Mouse (Mus musculus): ENCODE data around the gene Lce6a. TPM values are rescaled to one million over a fixed set of nuclear protein-coding genes. Genes with fewer than 3 reads are reported as not detected.

Gene Lce6a
- total RNA-seq (2015; ENCODE audit: low replicate concordance) (not detected in 2 replicates), total RNA-seq (2017; ENCODE audit: low replicate concordance) (not detected in 2 replicates)

DNA sequence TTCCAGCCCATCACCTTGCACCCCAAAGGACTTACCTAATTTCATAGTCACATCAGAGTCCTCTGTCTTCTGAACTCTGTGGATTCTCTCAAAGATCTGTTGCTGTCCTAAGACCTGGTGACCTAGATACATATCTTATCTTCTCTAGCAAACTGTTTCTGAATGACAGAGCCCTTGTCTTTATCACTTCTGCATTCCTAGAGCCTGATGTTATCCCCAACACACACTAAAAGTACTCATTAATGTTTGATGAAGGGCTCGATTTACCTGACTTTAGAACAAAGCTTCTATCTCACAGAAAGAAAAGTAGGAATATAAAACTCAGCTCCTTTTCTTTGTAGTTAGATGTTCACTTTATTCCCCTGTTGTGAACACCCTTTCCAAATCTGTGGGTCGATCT, at the start of gene Lce6a:
Gene Lce6a (minus strand): TSS at position 101 of the 400 bp plus-strand sequence.
- ATAC-seq (replicated peaks; ENCODE audit: low FRiP score, poor library complexity, severe bottlenecking): no peak

DNA sequence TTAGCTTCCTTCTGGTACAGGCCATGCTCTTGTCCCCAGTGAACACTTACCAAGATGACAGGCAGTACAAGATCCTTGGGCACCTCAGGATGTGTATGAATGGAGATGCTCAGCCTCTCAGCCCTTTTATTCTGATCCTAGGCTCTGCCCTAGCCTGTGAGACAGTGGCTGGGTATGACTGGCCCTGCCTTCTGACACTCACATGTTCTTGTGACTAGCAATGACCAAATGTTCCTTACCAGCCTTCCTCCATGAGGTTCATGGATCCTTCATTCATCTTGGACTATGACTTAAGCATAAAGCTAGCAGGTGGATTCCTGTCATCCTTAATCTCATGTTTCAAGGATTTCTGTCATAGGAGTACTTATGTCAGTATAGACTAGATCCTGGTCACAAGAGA, 48.8 kb upstream of the Lce6a start, which contains the start of gene Lce1a2:
Gene Lce1a2 (minus strand): TSS at position 101 of the 400 bp plus-strand sequence.
- ATAC-seq (replicated peaks; ENCODE audit: low FRiP score, poor library complexity, severe bottlenecking): no peak

DNA sequence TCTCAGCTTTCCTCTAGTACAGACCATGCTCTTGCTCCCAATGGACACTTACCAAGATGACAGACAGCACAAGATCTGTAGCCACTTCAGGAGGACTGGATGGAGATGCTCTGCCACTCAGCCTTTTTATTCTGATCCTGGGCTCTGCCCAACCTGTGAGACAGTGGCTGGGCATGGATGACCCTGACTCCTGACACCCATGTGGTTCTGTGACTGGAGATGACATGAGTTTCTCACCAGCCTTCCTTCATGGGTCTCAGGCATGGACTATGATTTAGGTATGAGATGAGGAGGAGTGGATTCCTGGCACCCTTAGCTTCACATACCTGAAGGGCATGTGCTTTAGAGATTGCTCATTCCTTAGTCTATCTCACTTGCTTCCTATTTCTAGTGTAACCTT, 35.4 kb upstream of the Lce6a start, which contains the start of gene Lce1b:
Gene Lce1b (minus strand): TSS at position 101 of the 400 bp plus-strand sequence.
- no peak for ATAC-seq (replicated peaks; ENCODE audit: low FRiP score, poor library complexity, severe bottlenecking)

DNA sequence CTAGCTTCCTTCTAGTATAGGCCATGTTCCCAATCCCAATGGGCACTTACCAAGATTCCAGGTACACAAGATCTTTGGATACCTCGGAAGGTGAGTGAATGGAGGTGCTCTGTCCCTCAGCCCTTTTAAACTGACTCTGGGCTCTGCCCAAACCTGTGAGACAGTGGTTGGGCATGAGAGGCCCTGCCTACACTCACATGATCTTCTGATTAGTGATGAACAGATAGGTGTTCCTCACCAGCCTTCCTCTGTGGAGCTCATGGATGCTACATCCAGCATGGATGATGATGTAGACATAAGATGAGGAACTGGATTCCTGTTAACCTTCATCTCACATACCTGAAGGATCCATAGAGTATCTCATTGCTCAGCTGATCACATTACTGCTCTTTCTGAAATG, 26.7 kb upstream of the Lce6a start, which contains the start of gene Lce1a1:
Gene Lce1a1 (minus strand): TSS at position 101 of the 400 bp plus-strand sequence.
- ATAC-seq (replicated peaks; ENCODE audit: low FRiP score, poor library complexity, severe bottlenecking): no peak

DNA sequence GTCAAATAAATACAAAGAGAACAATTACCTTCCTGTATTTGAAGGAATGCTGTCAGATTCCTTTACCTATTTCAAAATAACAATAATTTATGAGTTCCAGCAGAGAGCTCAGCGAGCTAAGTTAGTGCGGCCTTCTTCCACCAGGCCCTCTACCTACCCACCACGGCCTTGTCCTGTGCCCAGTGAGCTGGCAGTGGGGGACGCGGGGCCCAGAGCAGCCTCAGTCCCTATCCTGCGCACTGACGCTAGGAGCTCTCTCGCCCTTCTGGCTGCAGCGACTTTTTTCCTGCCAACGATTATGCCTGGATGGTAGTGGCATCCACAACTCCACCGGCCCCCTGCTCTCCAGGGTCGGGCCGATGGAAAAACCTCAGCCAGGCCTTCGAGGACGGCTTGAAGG, 18.4 kb upstream of the Lce6a start:
- no peak for ATAC-seq (replicated peaks; ENCODE audit: low FRiP score, poor library complexity, severe bottlenecking)

DNA sequence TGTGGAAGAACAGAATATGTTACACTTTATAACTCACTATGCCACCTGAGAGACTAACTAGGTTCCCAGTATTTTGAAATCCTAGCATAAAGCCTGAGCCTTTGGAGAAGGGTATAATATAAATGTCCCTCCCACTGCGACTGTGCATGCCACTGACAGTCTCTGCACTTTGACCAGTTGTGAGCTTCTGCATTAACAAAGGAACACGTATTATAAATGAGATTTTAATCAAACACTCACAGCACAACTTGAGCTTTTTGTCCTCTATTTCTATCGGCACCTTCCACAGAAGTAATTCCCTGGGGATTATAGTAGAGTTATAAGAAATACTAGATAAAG, 17.2 kb upstream of the Lce6a start:
- no peak for ATAC-seq (replicated peaks; ENCODE audit: low FRiP score, poor library complexity, severe bottlenecking)

DNA sequence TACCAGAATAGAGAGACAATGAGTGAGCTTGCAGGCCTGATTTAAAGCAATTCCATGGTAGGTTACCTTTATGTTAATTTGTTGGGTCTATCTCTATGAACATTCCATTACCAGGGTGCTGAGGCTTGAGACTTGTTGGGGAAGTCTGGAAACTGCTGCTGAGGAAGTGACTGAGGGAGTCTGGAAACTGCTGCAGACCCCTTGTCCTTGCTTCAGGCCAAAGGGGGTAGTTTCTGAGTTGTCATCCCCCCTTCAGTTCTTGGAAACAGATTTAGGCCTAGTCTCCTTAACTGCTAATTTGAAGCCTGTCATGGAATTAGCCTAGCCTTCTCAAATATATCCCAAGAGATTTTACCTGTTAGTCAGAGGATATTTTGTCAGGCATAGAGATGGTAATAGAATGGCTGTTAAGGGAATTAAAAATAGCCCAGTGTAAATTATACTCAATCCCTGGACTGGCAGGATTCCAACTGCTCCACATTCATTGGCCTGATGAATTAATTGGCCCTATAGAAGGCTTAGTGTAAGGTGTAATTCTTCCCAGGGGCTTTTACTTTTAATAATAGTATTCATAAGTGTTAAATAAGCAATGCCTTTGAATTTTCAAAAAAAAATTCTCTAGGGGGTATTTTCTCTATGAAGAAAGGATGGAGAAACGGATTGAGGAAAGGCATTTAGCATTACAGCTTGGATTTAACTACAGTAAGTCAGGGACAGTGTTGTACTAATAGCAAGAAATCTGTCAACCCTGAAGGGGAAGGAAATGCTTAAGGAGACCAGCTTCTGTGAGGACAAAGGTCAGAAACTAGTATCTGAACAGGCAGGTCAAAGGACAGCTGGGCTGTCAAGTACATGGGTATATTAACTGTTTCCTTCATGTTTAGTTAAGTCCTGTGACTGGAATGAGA, 16.5 kb upstream of the Lce6a start:
- ATAC-seq (replicated peaks; ENCODE audit: low FRiP score, poor library complexity, severe bottlenecking): no peak

DNA sequence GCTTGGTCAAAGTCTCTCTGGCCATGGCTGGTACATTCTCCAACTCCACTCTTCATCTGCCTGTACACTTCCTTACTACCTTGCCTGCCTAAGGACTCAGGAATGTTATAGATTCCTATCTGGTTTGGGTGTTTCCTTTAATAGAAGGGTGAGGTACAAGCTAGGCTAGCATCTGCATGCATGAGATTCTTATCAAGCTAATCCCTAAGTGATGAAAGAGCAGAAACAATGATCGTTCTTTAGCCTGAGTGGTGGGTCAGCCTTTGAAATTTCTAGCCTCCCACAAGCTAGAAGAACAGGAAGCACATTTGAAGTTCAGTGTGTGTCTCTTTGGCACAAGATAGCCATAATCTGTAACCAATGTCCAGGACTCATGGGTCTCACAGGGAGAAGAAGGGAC, 11.7 kb downstream of the Lce6a start:
- ATAC-seq (replicated peaks; ENCODE audit: low FRiP score, poor library complexity, severe bottlenecking): no peak

DNA sequence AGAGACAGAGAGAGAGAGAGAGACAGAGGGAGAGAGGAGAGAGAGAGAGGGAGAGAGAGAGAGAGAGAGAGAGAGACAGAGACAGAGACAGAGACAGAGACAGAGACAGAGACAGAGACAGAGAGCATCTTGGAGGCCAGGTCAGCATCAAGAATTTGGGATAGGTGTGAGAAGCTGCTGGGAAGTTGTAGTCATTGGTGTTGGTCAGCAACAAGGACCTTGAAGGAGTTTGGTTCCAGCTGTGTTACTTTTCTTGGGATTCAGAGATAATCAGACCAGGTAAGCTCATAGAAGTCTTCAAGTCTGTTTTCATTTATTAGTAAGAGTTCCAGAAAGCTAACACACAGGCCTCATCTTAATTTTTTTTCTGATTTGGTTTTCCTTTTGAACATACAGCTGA, 14.1 kb downstream of the Lce6a start, which contains the start of gene 2210017I01Rik:
Gene 2210017I01Rik (minus strand): TSS at position 101 of the 400 bp plus-strand sequence.
- no peak for ATAC-seq (replicated peaks; ENCODE audit: low FRiP score, poor library complexity, severe bottlenecking)

DNA sequence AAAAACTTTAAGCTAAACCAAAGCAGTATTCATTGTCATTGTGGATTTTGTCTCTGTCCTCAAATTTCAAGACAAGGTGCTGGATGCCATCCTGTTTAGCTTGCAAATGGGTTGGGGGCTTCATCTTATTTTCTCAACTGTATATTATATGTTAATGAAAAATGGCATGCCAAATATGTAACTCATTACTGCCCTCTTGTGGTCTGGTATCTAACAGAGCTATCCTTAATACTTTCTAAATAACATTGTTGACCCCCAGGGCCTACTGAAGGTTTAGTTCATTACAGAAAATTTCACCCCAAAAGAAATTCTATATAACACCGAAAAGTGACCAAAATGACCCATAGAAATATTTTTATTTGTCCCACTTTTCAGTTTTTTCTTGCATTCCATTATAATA, 19.3 kb downstream of the Lce6a start:
- no peak for ATAC-seq (replicated peaks; ENCODE audit: low FRiP score, poor library complexity, severe bottlenecking)

DNA sequence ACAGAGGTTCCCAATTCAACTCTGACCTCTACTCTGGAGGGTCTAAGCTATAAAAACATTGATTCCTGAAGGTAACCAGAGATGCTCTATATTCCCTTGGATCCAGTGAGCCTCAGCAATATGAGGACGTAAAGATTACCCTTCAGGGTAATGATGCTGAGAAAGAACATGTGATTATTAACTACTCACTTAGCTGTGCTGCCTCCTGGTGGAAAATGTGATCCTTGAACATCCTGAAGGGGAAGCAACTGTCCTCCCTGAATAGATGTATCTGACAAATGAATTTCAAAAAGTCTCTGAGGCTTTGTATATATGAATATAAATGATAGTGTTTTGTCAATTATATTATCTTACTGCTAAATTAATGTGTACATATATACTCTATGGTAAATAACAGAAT, 21.0 kb downstream of the Lce6a start:
- no peak for ATAC-seq (replicated peaks; ENCODE audit: low FRiP score, poor library complexity, severe bottlenecking)

DNA sequence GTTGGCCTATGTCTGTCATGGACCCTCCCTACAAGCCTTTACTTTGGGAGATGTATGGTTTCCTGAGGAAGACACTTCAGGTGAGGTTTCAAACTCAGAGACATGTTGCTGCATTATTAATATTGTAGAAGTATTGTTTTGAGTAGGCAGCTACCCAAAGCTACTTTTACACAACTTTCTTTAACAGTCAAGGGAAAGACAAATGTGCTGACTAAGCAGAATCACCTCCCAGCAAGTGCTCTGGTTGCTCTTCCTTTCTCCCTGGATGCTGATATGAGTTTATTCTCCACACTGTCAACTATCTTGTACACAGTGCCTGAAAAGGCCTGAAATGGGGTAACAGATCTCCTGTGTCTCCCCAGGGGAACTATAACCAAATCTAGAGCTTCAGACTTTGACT, 21.5 kb downstream of the Lce6a start:
- no peak for ATAC-seq (replicated peaks; ENCODE audit: low FRiP score, poor library complexity, severe bottlenecking)

DNA sequence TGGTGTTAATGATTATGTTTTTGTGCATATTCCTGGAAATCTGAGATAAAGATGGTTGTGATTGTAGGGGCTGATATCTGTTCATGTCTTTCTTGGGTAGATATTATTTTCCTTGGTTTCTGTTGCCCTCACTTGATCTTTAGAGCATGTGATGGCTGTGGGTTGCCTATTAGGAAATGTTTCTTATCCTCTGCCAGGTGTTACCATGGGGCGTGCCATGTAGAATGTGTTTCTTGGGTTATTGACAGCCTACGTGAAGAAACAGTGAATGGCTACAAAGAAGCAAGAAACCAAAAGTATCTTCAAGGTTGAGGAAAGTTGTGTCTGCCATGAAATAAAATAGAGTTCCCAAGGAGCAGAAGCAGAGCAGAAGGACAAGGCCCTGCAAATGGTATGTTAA, 23.0 kb downstream of the Lce6a start:
- no peak for ATAC-seq (replicated peaks; ENCODE audit: low FRiP score, poor library complexity, severe bottlenecking)

DNA sequence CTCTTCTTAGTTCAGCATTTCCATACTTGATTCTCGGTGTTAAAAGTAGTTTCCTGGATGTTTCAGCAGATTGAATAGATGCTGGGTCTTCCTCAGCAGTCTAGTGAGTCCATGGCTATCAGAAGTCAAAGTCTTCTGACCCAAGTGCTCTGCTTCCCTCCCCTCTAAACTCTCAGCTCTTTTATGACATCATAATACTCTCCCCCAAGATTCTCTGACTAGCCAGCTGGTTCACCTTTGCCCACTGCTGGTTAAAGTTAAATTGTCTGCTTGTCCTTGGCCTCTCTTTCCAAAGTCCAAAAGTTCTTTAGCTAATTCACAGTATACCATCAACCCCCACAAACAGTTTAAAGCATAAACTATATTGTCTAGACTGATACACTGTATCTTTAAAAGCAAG, 32.6 kb downstream of the Lce6a start, which contains the start of gene Smcp:
Gene Smcp (minus strand): TSS at position 140 of the 400 bp plus-strand sequence.
- no peak for ATAC-seq (replicated peaks; ENCODE audit: low FRiP score, poor library complexity, severe bottlenecking)

DNA sequence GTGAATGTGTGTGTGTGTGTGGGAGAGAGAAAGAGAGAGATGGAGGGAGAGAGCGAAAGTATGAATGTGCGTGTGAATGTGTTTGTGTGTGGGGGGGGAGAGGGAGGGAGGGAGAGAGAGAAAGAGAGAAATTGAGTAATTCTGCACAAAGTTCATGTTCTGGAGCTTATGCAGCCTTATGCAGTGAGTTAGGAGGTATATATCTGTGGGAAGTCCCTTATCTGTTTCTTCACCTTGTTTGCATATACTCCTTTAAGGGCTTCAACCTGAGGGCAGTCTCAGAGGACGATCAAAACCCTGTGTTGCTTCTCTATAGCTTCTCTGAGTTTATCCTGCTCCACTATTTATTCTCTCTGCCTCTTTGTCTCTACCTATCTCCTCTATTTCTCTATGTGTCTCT, 34.3 kb downstream of the Lce6a start:
- no peak for ATAC-seq (replicated peaks; ENCODE audit: low FRiP score, poor library complexity, severe bottlenecking)

DNA sequence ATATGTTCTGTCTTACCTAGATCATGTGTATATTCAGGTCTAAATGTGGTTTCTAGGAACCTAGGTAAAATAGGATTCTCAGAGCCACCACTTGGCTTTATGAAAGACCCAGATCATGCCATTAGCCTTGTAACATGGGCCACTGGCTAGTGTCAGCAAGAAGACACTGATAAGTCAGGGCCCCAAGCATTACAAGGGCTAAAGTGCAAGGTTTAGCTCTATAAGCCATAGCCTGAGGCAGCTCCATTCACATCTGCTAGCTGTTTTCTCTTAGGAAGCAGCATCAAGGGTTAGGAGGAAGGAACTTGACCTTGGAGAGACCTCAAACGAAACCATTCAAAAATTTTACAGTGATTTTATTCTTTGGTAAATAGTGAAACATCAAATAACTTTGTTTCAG, 36.4 kb downstream of the Lce6a start:
- no peak for ATAC-seq (replicated peaks; ENCODE audit: low FRiP score, poor library complexity, severe bottlenecking)

DNA sequence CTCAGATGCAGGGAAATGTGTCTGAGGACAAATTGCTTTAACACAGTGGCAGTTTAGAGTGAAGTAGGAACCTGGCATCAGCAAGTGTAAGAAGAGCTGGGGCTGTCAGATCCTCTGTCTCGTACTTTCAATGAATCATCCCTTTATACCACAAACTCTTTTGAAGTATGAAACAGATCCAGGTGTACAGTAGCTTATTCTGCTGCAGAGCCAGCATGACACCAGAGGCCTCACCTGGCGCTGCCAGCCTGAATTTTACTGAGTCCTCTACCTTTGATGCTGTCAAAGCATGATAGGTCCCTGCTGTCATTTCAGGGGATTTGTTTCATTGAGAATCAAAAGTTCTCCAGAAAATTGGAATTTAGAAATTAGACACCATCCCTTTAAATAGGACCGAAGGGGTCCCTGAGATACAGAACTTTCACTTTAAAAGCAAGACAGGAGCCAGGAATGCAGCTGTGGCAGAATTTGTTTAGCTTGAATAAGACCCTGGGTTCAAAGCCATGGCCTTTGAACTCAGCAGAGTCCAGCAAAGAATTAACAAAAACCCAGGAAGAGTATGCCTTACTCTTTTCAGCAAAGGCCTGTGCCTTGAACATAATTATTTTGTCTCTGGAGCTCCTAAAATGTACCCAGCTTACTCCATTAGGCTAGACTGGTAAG, 38.2 kb downstream of the Lce6a start:
- no peak for ATAC-seq (replicated peaks; ENCODE audit: low FRiP score, poor library complexity, severe bottlenecking)

DNA sequence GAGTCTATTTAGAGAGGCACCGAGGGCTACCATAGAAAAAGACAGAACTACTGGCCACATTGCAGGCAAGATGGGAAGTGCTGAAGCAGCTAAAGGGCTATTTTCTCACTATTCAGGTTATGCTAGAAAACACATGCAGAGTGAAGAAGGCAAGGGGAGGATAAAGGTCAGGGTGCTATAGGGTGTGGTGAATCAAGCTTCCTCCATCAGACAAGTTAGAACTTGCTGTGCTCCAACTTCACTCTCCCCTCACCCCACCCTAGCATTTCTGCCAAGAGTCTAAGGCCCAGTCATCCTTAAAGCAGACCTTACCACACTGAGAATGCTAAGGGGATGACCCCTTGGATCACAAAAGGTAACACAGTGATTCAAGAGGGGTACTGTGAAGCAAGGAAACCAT, 42.0 kb downstream of the Lce6a start:
- ATAC-seq (replicated peaks; ENCODE audit: low FRiP score, poor library complexity, severe bottlenecking): no peak

DNA sequence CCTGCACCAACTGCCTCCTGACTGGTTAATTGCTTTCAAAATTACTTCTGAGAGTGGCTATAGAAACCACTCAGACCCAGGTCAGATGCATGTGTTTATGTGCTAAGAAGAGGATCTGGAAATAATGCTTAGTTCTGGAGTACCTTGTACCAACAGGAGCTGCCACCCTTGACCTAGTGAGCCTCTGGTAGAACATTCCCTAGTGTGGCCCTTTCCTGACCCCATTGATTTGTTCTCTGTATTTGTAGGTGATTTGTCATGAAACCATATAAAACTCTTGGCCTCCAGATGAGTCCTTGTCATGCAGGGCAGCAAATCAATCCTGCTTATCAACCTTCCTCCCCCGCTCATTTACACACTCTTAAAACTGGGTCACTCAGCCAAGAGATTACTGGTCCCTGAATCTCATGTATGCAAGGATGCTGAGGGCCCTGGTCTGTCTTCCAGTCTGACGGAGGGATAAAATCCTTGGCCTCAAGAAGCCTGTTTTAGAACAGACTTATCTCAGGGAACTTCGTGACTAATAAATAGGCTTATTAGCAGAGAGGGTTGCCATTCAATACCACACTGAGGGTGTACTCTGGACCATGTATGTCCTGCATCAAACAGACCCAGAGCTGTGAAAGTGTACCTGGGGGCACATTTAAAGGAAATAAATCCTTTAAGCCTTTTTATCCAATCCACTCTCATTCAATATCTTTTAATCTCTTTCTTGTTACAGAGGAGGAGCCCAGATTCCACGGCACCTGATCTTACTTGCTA, 42.6 kb downstream of the Lce6a start:
- no peak for ATAC-seq (replicated peaks; ENCODE audit: low FRiP score, poor library complexity, severe bottlenecking)

DNA sequence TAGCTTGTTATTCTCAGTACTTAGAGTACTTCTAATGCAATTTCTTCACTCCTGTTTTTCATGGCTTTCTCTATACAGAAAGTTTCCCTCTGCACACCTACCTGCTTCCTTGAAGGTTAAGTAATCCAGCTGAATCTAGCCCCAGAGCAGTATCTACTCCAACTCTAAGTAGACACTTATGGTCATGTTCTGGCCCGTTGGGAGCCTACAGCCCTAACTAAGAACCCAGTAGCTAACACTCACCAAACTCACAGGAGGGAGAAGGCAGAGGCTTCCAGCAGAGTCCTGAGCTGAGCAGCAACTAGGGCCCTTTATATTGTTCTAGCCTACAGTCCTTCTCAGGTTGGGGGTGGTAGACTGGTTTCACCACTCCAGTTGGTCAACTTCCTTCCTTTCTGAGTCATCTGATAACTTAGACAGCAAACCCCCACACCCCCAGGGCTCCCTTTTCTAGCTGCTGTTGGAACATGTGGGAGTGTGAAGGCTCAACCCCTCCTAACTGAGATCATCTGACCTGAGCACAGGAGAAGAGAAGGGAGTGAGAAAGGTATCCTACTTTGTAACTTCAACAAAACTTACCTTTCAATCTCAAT, 47.9 kb downstream of the Lce6a start, which contains the start of gene Ivl:
Gene Ivl (minus strand): TSS at position 287 of the 593 bp plus-strand sequence.
- ATAC-seq (replicated peaks; ENCODE audit: low FRiP score, poor library complexity, severe bottlenecking): no peak
